ENCODE assay signal across 19 mouse cellular contexts in genomic region chr2:162515993-162516392, GRCm38 (mm10).
"Had no signal": no experiment of that assay in that cellular context is flagged by ENCODE, and none has a peak within 500 bp of the region (broad histone marks: within the 10 kb centered on the region; RNA-seq: fewer than 3 reads in every experiment).

No protein-coding gene starts in this region.

- H3K9me3 ChIP-seq: midbrain, embryonic 10.5 days; midbrain, embryonic 12.5 days; neural tube, embryonic 13.5 days; neural tube, embryonic 15.5 days had no signal

- H3K4me3 ChIP-seq: midbrain, embryonic 10.5 days; midbrain, embryonic 12.5 days; myocyte; neural tube, embryonic 13.5 days; neural tube, embryonic 15.5 days had no signal

- H3K4me1 ChIP-seq: midbrain, embryonic 10.5 days; midbrain, embryonic 12.5 days; neural tube, embryonic 13.5 days; neural tube, embryonic 15.5 days had no signal

- H3K27ac ChIP-seq: midbrain, embryonic 10.5 days; midbrain, embryonic 12.5 days; neural tube, embryonic 13.5 days; neural tube, embryonic 15.5 days had no signal

- DNase-seq: lung, adult 18-20 months; lung, embryonic 14.5 days; lung, postnatal 10 days; lung, postnatal 4 days; midbrain, embryonic 14.5 days; retina, postnatal 1 day; right cerebral cortex, adult 18-20 months; right cerebral cortex, postnatal 25 days; right cerebral cortex, postnatal 4 days; spleen, adult 18-20 months; thymus, adult 18-20 months; thymus, postnatal 14 days; thymus, postnatal 36 days had no signal

- H3K4me2 ChIP-seq: lung, embryonic 14.5 days; midbrain, embryonic 12.5 days; neural tube, embryonic 13.5 days; neural tube, embryonic 15.5 days had no signal

- H3K36me3 ChIP-seq: midbrain, embryonic 10.5 days; midbrain, embryonic 12.5 days; neural tube, embryonic 13.5 days; neural tube, embryonic 15.5 days had no signal

- H3K27me3 ChIP-seq: midbrain, embryonic 12.5 days; neural tube, embryonic 13.5 days; neural tube, embryonic 15.5 days had no signal

- ATAC-seq: midbrain, embryonic 16.5 days had no signal

- H3K9ac ChIP-seq: lung, embryonic 14.5 days; midbrain, embryonic 12.5 days; neural tube, embryonic 13.5 days; neural tube, embryonic 15.5 days had no signal
